Mouse (Mus musculus): ENCODE data around the gene Arpin. TPM values are rescaled to one million over a fixed set of nuclear protein-coding genes. Genes with fewer than 3 reads are reported as not detected.

Arpin gene
- total RNA-seq, 2 experiments from 2014 or later, result 14.3 to 14.5 TPM

- no peak for DNase-seq (ENCODE audit: low spot score in 2 of 2)
Measured at GRCm38 (mm10) chr7:79894790-79895189, 40.4 kb downstream of the Arpin start.

- no peak for DNase-seq (ENCODE audit: low spot score in 2 of 2)
Measured at GRCm38 (mm10) chr7:79892576-79893428, 42.4 kb downstream of the Arpin start.

- no peak for DNase-seq (ENCODE audit: low spot score in 2 of 2)
Measured at GRCm38 (mm10) chr7:79890436-79891221, 44.5 kb downstream of the Arpin start.

- no peak for DNase-seq (ENCODE audit: low spot score in 2 of 2)
Measured at GRCm38 (mm10) chr7:79888603-79889002, 46.6 kb downstream of the Arpin start.

GRCm38 (mm10) chr7:79883613-79884334 is 51.4 kb downstream of the Arpin start:
- DNase-seq (ENCODE audit: low spot score in 2 of 2), result no peak

- no peak for DNase-seq (ENCODE audit: low spot score in 2 of 2)
Measured at GRCm38 (mm10) chr7:79881901-79882300, 53.3 kb downstream of the Arpin start.

- DNase-seq (ENCODE audit: low spot score in 2 of 2), result no peak
Measured at GRCm38 (mm10) chr7:79880998-79881397, 54.2 kb downstream of the Arpin start.

- DNase-seq (ENCODE audit: low spot score in 2 of 2), result no peak
Measured at GRCm38 (mm10) chr7:79880033-79880432, 55.1 kb downstream of the Arpin start.

GRCm38 (mm10) chr7:79878455-79879025 is 56.6 kb downstream of the Arpin start:
- no peak for DNase-seq (ENCODE audit: low spot score in 2 of 2)

Small RNA genes within 50 kb of the gene (microRNA-seq; reads per million reads assigned to microRNA genes)
- 0 reads per million in 2 experiments for gene Gm24541

Other genes starting within 250 kb of the Arpin start
- gene Kif7, start 219.6 kb downstream of the Arpin start, total RNA-seq (2021), result 1 to 10 TPM; 1.5 TPM
- gene Plin1, start 202.5 kb downstream of the Arpin start, total RNA-seq (2021), result under 1 TPM in 1 of 2 experiments, not detected in 1; 0.37 TPM
- gene Pex11a, start 192.2 kb downstream of the Arpin start, total RNA-seq (2021), result 10 to 100 TPM; 12.0 to 14.4 TPM
- gene Wdr93, start 192.2 kb downstream of the Arpin start, total RNA-seq (2021), result under 1 TPM; 0.23 to 0.40 TPM
- gene Mesp1, start 141.6 kb downstream of the Arpin start, total RNA-seq (2021), result under 1 TPM; 0.36 to 0.42 TPM
- gene Mesp2, start 124.6 kb downstream of the Arpin start, total RNA-seq (2021), result 1 to 10 TPM; 1.5 to 2.0 TPM
- 1 to 10 TPM; 1.3 to 2.1 TPM for gene Anpep, start 74.3 kb downstream of the Arpin start, total RNA-seq (2021)
- gene Ap3s2, start 14.7 kb downstream of the Arpin start, total RNA-seq (2021), result 10 to 100 TPM; 46.1 to 47.9 TPM
- 10 to 100 TPM; 25.6 to 26.0 TPM for gene Zfp710, start 89.5 kb upstream of the Arpin start, total RNA-seq (2021)
- gene Idh2, start 180.0 kb upstream of the Arpin start, total RNA-seq (2021), result 10 to 100 TPM; 65.3 to 66.5 TPM

All from layer of hippocampus, adult 18-20 months (tissue).